In the genomic region with DNA sequence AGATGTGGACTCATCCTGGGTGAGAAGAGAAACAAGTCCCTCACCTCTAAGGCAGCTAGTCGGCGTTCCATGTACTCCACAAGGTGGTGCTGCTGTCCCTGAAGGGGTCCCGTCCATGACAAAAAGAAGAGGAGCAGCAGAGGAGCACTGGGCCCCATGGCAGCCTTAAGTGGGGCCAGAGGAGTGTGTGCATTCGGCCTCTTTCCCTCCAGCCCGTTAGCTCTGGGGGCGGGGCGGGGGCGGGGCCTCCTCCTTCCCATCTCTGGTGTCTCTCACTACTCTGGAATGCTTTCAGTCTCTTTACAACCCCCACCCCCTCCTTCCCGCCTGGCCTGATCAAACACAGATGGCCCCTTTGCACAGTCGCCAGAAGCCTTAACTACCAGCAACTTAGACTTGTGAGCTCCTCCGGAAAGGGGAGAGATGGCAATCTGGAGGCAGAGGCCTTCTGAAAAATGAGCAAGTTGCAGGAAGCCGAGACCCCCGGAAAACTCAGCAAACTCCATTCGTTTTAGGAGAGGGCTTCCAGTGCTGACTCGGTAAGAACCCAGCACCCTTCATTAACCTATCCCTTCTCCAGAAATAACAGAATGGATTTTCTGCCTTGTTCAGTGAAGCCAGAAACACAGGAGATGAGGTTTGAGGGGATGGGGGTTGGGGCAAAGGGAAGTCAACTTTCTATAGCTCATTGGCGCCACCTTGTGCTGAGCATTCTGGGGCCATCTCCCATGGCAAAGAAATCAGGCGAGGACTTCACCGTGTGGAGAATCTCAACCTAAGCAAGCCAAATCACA, we compare ENCODE assay signal across 8 mouse cellular contexts. TPM values are rescaled to one million over a fixed set of nuclear protein-coding genes. Genes with fewer than 3 reads are reported as not detected.
DNase-seq lines count a peak whose midpoint lies in the region; ATAC-seq lines count a peak whose summit lies in the region.

A gene (minus strand): TSS at position 224 of the 794 bp plus-strand sequence.

- peaks cover under 1% of the 10 kb centered on the region; the same call in 1 of the 2 replicates for H3K36me3 ChIP-seq in hindbrain, embryonic 15.5 days

- 0 out of 2 replicates have a peak within 1 kb of the TSS, but pooled peaks have one; percentile 17 for H3K9ac ChIP-seq in hindbrain, embryonic 15.5 days

- under 1% methylated on average over 18 of the region's 18 CpGs for WGBS in hindbrain, embryonic 15.5 days

- no peaks in the 10 kb centered on the region for H3K9me3 ChIP-seq in hindbrain, embryonic 15.5 days

- H3K27ac ChIP-seq in hindbrain, embryonic 15.5 days (replicated peaks): peak within 1 kb of the TSS; percentile 79

- peak; percentile 87 for DNase-seq in ZHBTc4 (ENCODE audit: low read depth, low spot score)
- DNase-seq in cerebellum, postnatal 4 days (ENCODE audit: low spot score in 2 of 2): peak; percentile 92 to 95
- DNase-seq in gastrocnemius, adult 18-20 months (ENCODE audit: low spot score): peak; percentile 88
- DNase-seq in left cerebral cortex, adult 11 months (ENCODE audit: low spot score): peak; percentile 86
- DNase-seq in lung, postnatal 36 days: peak; percentile 96
- peak; percentile 90 for DNase-seq in retina, postnatal 1 day
- DNase-seq in thymus, postnatal 4 days: peak; percentile 97

- H3K4me1 ChIP-seq in hindbrain, embryonic 15.5 days (replicated peaks): peaks cover 48% of the 10 kb centered on the region

- H3K27me3 ChIP-seq in hindbrain, embryonic 15.5 days: no peaks in the 10 kb centered on the region

- peak within 1 kb of the TSS; percentile 16 for H3K4me3 ChIP-seq in hindbrain, embryonic 15.5 days

- peak; percentile 65 for ATAC-seq in hindbrain, embryonic 15.5 days (ENCODE audit: low FRiP score, low read depth)

- H3K4me2 ChIP-seq in hindbrain, embryonic 15.5 days: peak within 1 kb of the TSS; percentile 49

RNA-seq across cellular contexts. Expression of the gene that starts here (rescaled TPM):
- total RNA-seq in gastrocnemius, adult 18-20 months (2021): 1 to 10 TPM; 3.2 to 3.7 TPM
- 8.7 and 9.7 TPM in 2 replicates for polyA plus RNA-seq in hindbrain, embryonic 15.5 days (2015; fragmentation: Nextera tagmentation; extraction: Ambion mirVana)

Comparison
In these comparisons a context has a peak if more than half of its experiments do, and no peak if none do; other contexts are left out.
1. Peak in every context shown above with its lines: DNase-seq, ATAC-seq, H3K4me3 ChIP-seq and H3K27ac ChIP-seq.